Mouse (Mus musculus) left cerebral cortex, postnatal 25 days (tissue): ENCODE data around the gene Adamts6. TPM values are rescaled to one million over a fixed set of nuclear protein-coding genes. Genes with fewer than 3 reads are reported as not detected.

Source experiments
- DNase-seq, 2 experiments: peaks; one replicate each; pipeline ENCODE4 v3.0.0; 2022; ENCODE audit warnings: low spot score in 2 of 2, mixed read lengths in 1 of 2
- intact Hi-C: fragments of 180-260 bp; cut with DNase I; formaldehyde crosslinking; loops from one replicate; pipeline ENCODE4 v1.15.1; 2025
- total RNA-seq, 2 experiments: library from RNA; stranded (reverse); gene quantifications; 2 replicates each; pipeline ENCODE4 v1.2.3; 2021

Gene Adamts6
- total RNA-seq, 2 experiments from 2014 or later, result 3.1 to 4.4 TPM

DNA sequence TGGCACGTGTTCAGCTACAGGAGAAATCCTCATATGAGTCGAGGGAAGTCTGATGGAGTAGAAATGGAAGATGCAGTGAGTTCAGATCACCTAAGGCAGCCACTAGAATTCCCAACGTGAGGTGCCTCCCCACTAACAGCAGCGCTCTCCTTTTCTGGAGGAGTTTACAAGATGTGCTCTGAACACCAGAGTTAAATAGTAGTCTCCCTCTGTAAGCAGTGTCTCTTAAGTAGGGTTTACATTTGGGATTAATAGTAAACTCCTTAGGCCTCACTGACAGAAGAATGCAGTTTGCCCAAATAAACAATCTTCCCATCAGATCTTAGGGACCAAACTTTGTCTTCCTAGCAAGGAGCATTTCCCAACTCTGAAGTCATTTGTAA, 255.1 kb downstream of the Adamts6 start:
- intact Hi-C loops, result no loop called here
- no peak for DNase-seq

Other genes with a start within 250 kb of the Adamts6 start
- 10 to 100 TPM; 23.9 to 31.0 TPM for gene Nln, start 178.2 kb upstream of the Adamts6 start, total RNA-seq
- 100 to 1,000 TPM; 127 to 139 TPM for gene Sgtb, start 178.1 kb upstream of the Adamts6 start, total RNA-seq
- gene Trappc13, start 109.4 kb upstream of the Adamts6 start, total RNA-seq, result 10 to 100 TPM; 52.5 to 53.6 TPM
- 10 to 100 TPM; 54.5 to 55.4 TPM for gene Trim23, start 109.0 kb upstream of the Adamts6 start, total RNA-seq
- gene Cenpk, start 59.2 kb upstream of the Adamts6 start, total RNA-seq, result under 1 TPM; 0.69 to 0.94 TPM
- gene Ppwd1, start 59.0 kb upstream of the Adamts6 start, total RNA-seq, result 10 to 100 TPM; 12.6 to 14.4 TPM